12 mouse cellular contexts compared by ENCODE assay signal in the genomic region with DNA sequence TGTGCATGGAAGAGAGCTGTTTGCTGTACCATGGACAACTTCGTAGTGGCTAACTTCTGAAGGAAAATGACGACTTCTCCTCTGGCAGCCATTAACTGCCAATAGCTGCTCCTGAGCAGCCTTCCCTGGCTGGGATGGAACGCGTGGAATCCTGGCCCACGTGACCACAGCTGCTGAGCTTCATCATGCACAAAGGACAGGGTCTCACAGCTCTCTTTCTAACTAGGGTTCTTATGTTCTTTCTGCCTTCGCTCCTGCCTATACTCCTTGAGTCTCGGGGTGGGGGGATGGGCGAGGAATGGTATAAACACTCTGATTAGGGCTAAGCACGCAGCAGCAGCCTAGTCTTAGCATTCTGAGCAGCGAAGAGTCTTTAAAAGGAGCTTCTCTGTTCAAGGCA. TPM values are rescaled to one million over a fixed set of nuclear protein-coding genes. Genes with fewer than 3 reads are reported as not detected.
A peak's percentile ranks its signal among the peaks of the same experiment; 100 is the strongest.
DNase-seq lines count a peak whose midpoint lies in the region; ATAC-seq and TF ChIP-seq lines count a peak whose summit lies in the region.
"Had no signal": no experiment of that assay in that cellular context is flagged by ENCODE, and none has a peak within 500 bp of the region (broad histone marks: within the 10 kb centered on the region; RNA-seq: fewer than 3 reads in every experiment).

No protein-coding gene starts in this region.

- H3K4me3 ChIP-seq in lung, embryonic 16.5 days (ENCODE audit: low read length) = no peak overlapping the region
- no peak overlapping the region for H3K4me3 ChIP-seq in lung, adult 2 months (replicated peaks; ENCODE audit: extremely low read depth, low read depth, low read length)
- no peak overlapping the region for H3K4me3 ChIP-seq in intestine, embryonic 15.5 days (replicated peaks)
- H3K4me3 ChIP-seq in stomach, embryonic 16.5 days (replicated peaks; ENCODE audit: low read length) = no peak overlapping the region
- H3K4me3 ChIP-seq in left cerebral cortex, adult 2 months = no peak overlapping the region
- H3K4me3 ChIP-seq: midbrain, embryonic 12.5 days had no signal

- peak overlapping the region; percentile 23; the same call in 1 of the 2 replicates for H3K27ac ChIP-seq in lung, embryonic 16.5 days (ENCODE audit: low read length)
- peak overlapping the region; percentile 75 for H3K27ac ChIP-seq in intestine, embryonic 15.5 days
- no peak overlapping the region; the same call in 1 of the 2 replicates for H3K27ac ChIP-seq in stomach, embryonic 16.5 days (ENCODE audit: low read length)
- no peak overlapping the region for H3K27ac ChIP-seq in left cerebral cortex, adult 2 months
- H3K27ac ChIP-seq: midbrain, embryonic 12.5 days had no signal

- H3K9ac ChIP-seq in lung, embryonic 16.5 days (ENCODE audit: low read length) = no peak overlapping the region
- no peak overlapping the region for H3K9ac ChIP-seq in intestine, embryonic 15.5 days
- 0 out of 2 replicates have a peak overlapping the region, but pooled peaks have one; percentile 5 for H3K9ac ChIP-seq in stomach, embryonic 16.5 days (ENCODE audit: low read length)
- H3K9ac ChIP-seq: midbrain, embryonic 12.5 days had no signal

- DNase-seq in lung, adult 2 months = no peak
- peak; percentile 47 for DNase-seq in lung, postnatal 10 days
- DNase-seq in left cerebral cortex, adult 2 months (ENCODE audit: extremely low spot score in 1 of 2, low spot score in 2 of 2) = no peak
- no peak for DNase-seq in ovary, postnatal 14 days (ENCODE audit: low spot score)
- DNase-seq: cerebellum, adult 9-10 months had no signal

- peak overlapping the region; percentile 9; the same call in 1 of the 2 replicates for H3K4me2 ChIP-seq in lung, embryonic 16.5 days (ENCODE audit: low read depth, low read length)
- H3K4me2 ChIP-seq in intestine, embryonic 15.5 days (replicated peaks) = peak overlapping the region; percentile 32
- H3K4me2 ChIP-seq in stomach, embryonic 16.5 days (ENCODE audit: low read depth, low read length) = 0 out of 2 replicates have a peak overlapping the region, but pooled peaks have one; percentile 12
- H3K4me2 ChIP-seq: midbrain, embryonic 12.5 days had no signal

- no peak for TF ChIP-seq POLR2A in lung, adult 2 months (IDR thresholded peaks at IDR 0.05; ENCODE audit: borderline replicate concordance, extremely low read depth, low read depth, low read length)

- no peaks in the 10 kb centered on the region for H3K27me3 ChIP-seq in lung, embryonic 16.5 days (ENCODE audit: control insufficient read depth, insufficient read depth, low read depth, low read length)
- no peaks in the 10 kb centered on the region for H3K27me3 ChIP-seq in intestine, embryonic 15.5 days (replicated peaks)
- no peaks in the 10 kb centered on the region for H3K27me3 ChIP-seq in stomach, embryonic 16.5 days (ENCODE audit: control insufficient read depth, insufficient read depth, low read length)
- H3K27me3 ChIP-seq: midbrain, embryonic 12.5 days; Patski had no signal

- H3K9me3 ChIP-seq in lung, embryonic 16.5 days (ENCODE audit: control insufficient read depth, low read length) = no peaks in the 10 kb centered on the region
- H3K9me3 ChIP-seq in intestine, embryonic 15.5 days = no peaks in the 10 kb centered on the region
- H3K9me3 ChIP-seq in stomach, embryonic 16.5 days (replicated peaks; ENCODE audit: control insufficient read depth, low read length) = no peaks in the 10 kb centered on the region
- H3K9me3 ChIP-seq: midbrain, embryonic 12.5 days had no signal

- ATAC-seq in lung, embryonic 16.5 days (ENCODE audit: low read depth) = peak; percentile 65
- ATAC-seq in intestine, embryonic 15.5 days = peak; percentile 48
- ATAC-seq in stomach, embryonic 16.5 days (ENCODE audit: insufficient read depth, low FRiP score) = peak; percentile 46; the same call in 1 of the 2 replicates
- ATAC-seq in megakaryocyte progenitor cell, adult 5-6 weeks (replicated peaks; ENCODE audit: poor library complexity) = no peak
- ATAC-seq: Patski had no signal

- intact Hi-C loops in left cerebral cortex, adult 2 months (cut with DNase I) = no loop called here

- H3K36me3 ChIP-seq in lung, embryonic 16.5 days (ENCODE audit: control insufficient read depth, insufficient read depth, low read length) = 0 out of 2 replicates have a peak, but pooled peaks cover 2% of the 10 kb centered on the region
- no peaks in the 10 kb centered on the region for H3K36me3 ChIP-seq in intestine, embryonic 15.5 days
- H3K36me3 ChIP-seq in stomach, embryonic 16.5 days (ENCODE audit: control insufficient read depth, insufficient read depth, low read length) = no peaks in the 10 kb centered on the region
- H3K36me3 ChIP-seq: midbrain, embryonic 12.5 days had no signal

- TF ChIP-seq CTCF in lung, adult 2 months (IDR thresholded peaks at IDR 0.05; ENCODE audit: insufficient read depth, low read length) = no peak
- TF ChIP-seq CTCF in left cerebral cortex, adult 2 months (IDR thresholded peaks at IDR 0.05) = no peak

- WGBS in lung, embryonic 16.5 days = 16% methylated on average over 10 of the region's 10 CpGs
- 32% methylated on average over 10 of the region's 10 CpGs for WGBS in lung, adult 2 months
- 22% methylated on average over 10 of the region's 10 CpGs for WGBS in intestine, embryonic 15.5 days
- WGBS in stomach, embryonic 16.5 days = 23% methylated on average over 10 of the region's 10 CpGs

- H3K4me1 ChIP-seq in lung, embryonic 16.5 days (replicated peaks; ENCODE audit: control insufficient read depth, insufficient read depth, low read length) = peaks cover 6% of the 10 kb centered on the region
- peaks cover 9% of the 10 kb centered on the region for H3K4me1 ChIP-seq in lung, adult 2 months (ENCODE audit: control insufficient read depth, insufficient read depth, low read length)
- H3K4me1 ChIP-seq in intestine, embryonic 15.5 days (replicated peaks) = peaks cover 15% of the 10 kb centered on the region
- peaks cover 15% of the 10 kb centered on the region for H3K4me1 ChIP-seq in stomach, embryonic 16.5 days (ENCODE audit: control insufficient read depth, insufficient read depth, low read length)

RNA-seq across cellular contexts. Expression of a gene that starts 2.0 kb away (rescaled TPM):
- 67.3 and 72.5 TPM in 2 replicates for polyA plus RNA-seq in lung, embryonic 16.5 days (2015; fragmentation: Nextera tagmentation; extraction: Ambion mirVana)
- 82.0 and 157 TPM in 2 replicates for polyA plus RNA-seq in lung, adult 2 months (2012; rRNA removed)
- polyA plus RNA-seq in intestine, embryonic 15.5 days (2015; fragmentation: Nextera tagmentation; extraction: Ambion mirVana) = 12.7 and 18.3 TPM in 2 replicates
- 15.2 and 17.4 TPM in 2 replicates for polyA plus RNA-seq in stomach, embryonic 16.5 days (2015; fragmentation: Nextera tagmentation; extraction: Ambion mirVana)
- total RNA-seq in megakaryocyte progenitor cell, adult 5-6 weeks (2015) = 0.10 TPM in 1 of 2 replicates, not detected in the other
- total RNA-seq in megakaryocyte progenitor cell, adult 5-6 weeks (2017) = not detected in 2 replicates
- total RNA-seq in left cerebral cortex, adult 2 months (2021) = 1 to 10 TPM; 2.0 to 3.4 TPM
- total RNA-seq: granulocyte monocyte progenitor cell, adult 5-6 weeks had no signal
- polyA plus RNA-seq: Patski had no signal

RNA-seq across cellular contexts. Expression of a gene that starts 20.8 kb away (rescaled TPM):
- polyA plus RNA-seq in lung, embryonic 16.5 days (2015; fragmentation: Nextera tagmentation; extraction: Ambion mirVana) = 37.5 and 37.7 TPM in 2 replicates
- polyA plus RNA-seq in lung, adult 2 months (2012; rRNA removed) = 36.3 and 53.1 TPM in 2 replicates
- 39.8 and 41.8 TPM in 2 replicates for polyA plus RNA-seq in intestine, embryonic 15.5 days (2015; fragmentation: Nextera tagmentation; extraction: Ambion mirVana)
- polyA plus RNA-seq in stomach, embryonic 16.5 days (2015; fragmentation: Nextera tagmentation; extraction: Ambion mirVana) = 42.7 and 46.5 TPM in 2 replicates
- total RNA-seq in megakaryocyte progenitor cell, adult 5-6 weeks (2015) = 20.1 and 34.9 TPM in 2 replicates
- total RNA-seq in megakaryocyte progenitor cell, adult 5-6 weeks (2017) = 26.2 and 35.4 TPM in 2 replicates
- 10 to 100 TPM; 72.1 to 72.6 TPM for total RNA-seq in left cerebral cortex, adult 2 months (2021)

Comparison
In these comparisons a context has a peak if more than half of its experiments do, and no peak if none do; other contexts are left out.
1. H3K27ac ChIP-seq: peak in lung, embryonic 16.5 days (single experiment) and intestine, embryonic 15.5 days (single experiment); none in stomach, embryonic 16.5 days (single experiment) and left cerebral cortex, adult 2 months (single experiment).
2. Peak in every context shown above with its lines, with median percentiles within 50 percentile points of each other: H3K4me2 ChIP-seq.